Mouse (Mus musculus) lung, postnatal 0 days (tissue): Measurements from ENCODE around the gene Vegfa. TPM values are rescaled to one million over a fixed set of nuclear protein-coding genes. Genes with fewer than 3 reads are reported as not detected.

Source experiments
- ATAC-seq: fragments of 200-750 bp; cut with Nextera tagmentation; 2 replicates; pipeline ENCODE4 v1.8.0; 2017; ENCODE audit warnings: moderate library complexity
- DNase-seq: peaks from one replicate; pipeline ENCODE4 v3.0.0-alpha.2; 2016; ENCODE audit warnings: low spot score
- H3K27ac ChIP-seq: fragments of 300-500 bp; sonication (generic); 2 replicates; pipeline ENCODE4 v1.5.1; 2014; ENCODE audit warnings: antibody characterized with exemption, mild to moderate bottlenecking, low read length, mixed read lengths
- H3K27me3 ChIP-seq: fragments of 300-500 bp; sonication (generic); replicated peaks from 2 replicates; pipeline ENCODE4 v1.6.1; 2014; ENCODE audit warnings: low read length, mixed read lengths; ENCODE audit not compliant: insufficient read depth
- H3K36me3 ChIP-seq: fragments of 300-500 bp; sonication (generic); 2 replicates; pipeline ENCODE4 v1.6.1; 2014; ENCODE audit warnings: low read length, mixed read lengths; ENCODE audit not compliant: insufficient read depth
- H3K4me1 ChIP-seq: fragments of 300-500 bp; sonication (generic); 2 replicates; pipeline ENCODE4 v1.6.1; 2014; ENCODE audit warnings: antibody characterized with exemption, low read depth, low read length, mixed read lengths; ENCODE audit not compliant: insufficient read depth
- H3K4me2 ChIP-seq: fragments of 300-500 bp; sonication (generic); replicated peaks from 2 replicates; pipeline ENCODE4 v1.6.1; 2014; ENCODE audit warnings: low read depth, mild to moderate bottlenecking, low read length, moderate library complexity, mixed read lengths
- H3K4me3 ChIP-seq: fragments of 300-500 bp; sonication (generic); 2 replicates; pipeline ENCODE4 v1.5.1; 2014; ENCODE audit warnings: low read depth, low read length
- H3K9ac ChIP-seq: fragments of 300-500 bp; sonication (generic); replicated peaks from 2 replicates; pipeline ENCODE4 v1.6.1; 2014; ENCODE audit warnings: low read depth, mild to moderate bottlenecking
- H3K9me3 ChIP-seq: fragments of 300-500 bp; sonication (generic); 2 replicates; pipeline ENCODE4 v1.6.1; 2016; ENCODE audit warnings: low read length, mixed read lengths
- CTCF ChIP-seq: IDR thresholded peaks from 2 replicates; pipeline ENCODE4 v1.5.1; 2016; ENCODE audit warnings: antibody characterized with exemption, mild to moderate bottlenecking
- EP300 ChIP-seq: IDR thresholded peaks from 2 replicates; pipeline ENCODE4 v1.6.1; 2016; ENCODE audit warnings: antibody characterized with exemption, mild to moderate bottlenecking, control low read depth
- WGBS: fragments of 180-500 bp; shearing (Covaris S2); extraction: QIAGEN DNeasy Blood & Tissue Kit; methylation state at CpG from one replicate; pipeline ENCODE4 v1.1.7; 2014; 5-methylcytosine and 5-hydroxymethylcytosine counted together
- polyA plus RNA-seq: library from polyadenylated mRNA; unstranded; fragments of >200 nt; fragmentation: Nextera tagmentation; extraction: Ambion mirVana; gene quantifications from 2 replicates; pipeline ENCODE4 v1.2.1, GENCODE M21; 2015

Vegfa gene
- polyA plus RNA-seq, 1 experiment from 2014 or later: 21.4 TPM

- DNase-seq (no peak), ATAC-seq (no peak)
- Histone ChIP-seq H3K4me2 (no peak overlapping the region), H3K27ac (no peak overlapping the region), H3K9ac (no peak overlapping the region), H3K9me3 (no peaks in the 10 kb centered on the region), H3K4me1 (no peaks in the 10 kb centered on the region), H3K27me3 (no peaks in the 10 kb centered on the region), H3K36me3 (peaks cover 16% of the 10 kb centered on the region; the same call in 1 of the 2 replicates), H3K4me3 (no peak overlapping the region)
- 70% methylated on average over 15 of the region's 15 CpGs for WGBS
- TF ChIP-seq CTCF: no peak
- TF ChIP-seq EP300: no peak
Observed at GRCm38 (mm10) chr17:46013549-46013948, 18.6 kb downstream of the Vegfa start.

GRCm38 (mm10) chr17:46012211-46012610 lies 20.0 kb downstream of the Vegfa start:
- DNase-seq: peak; percentile 75
- 30% methylated on average over 8 of the region's 8 CpGs for WGBS
- no peak overlapping the region for H3K27ac ChIP-seq
- no peaks in the 10 kb centered on the region for H3K9me3 ChIP-seq
- H3K9ac ChIP-seq: no peak overlapping the region
- no peaks in the 10 kb centered on the region for H3K4me1 ChIP-seq
- peak; percentile 36 for ATAC-seq
- no peak overlapping the region for H3K4me2 ChIP-seq
- no peak overlapping the region for H3K4me3 ChIP-seq
- TF ChIP-seq EP300 (peak; percentile 19; the same call in 1 of the 2 replicates), CTCF (no peak)
- 0 out of 2 replicates have a peak, but pooled peaks cover 7% of the 10 kb centered on the region for H3K36me3 ChIP-seq
- no peaks in the 10 kb centered on the region for H3K27me3 ChIP-seq

GRCm38 (mm10) chr17:46010462-46010861 lies 21.7 kb downstream of the Vegfa start:
- no peak overlapping the region for H3K4me2 ChIP-seq
- H3K4me1 ChIP-seq: no peaks in the 10 kb centered on the region
- no peak overlapping the region for H3K4me3 ChIP-seq
- H3K27me3 ChIP-seq: no peaks in the 10 kb centered on the region
- ATAC-seq (no peak), DNase-seq (no peak)
- H3K36me3 ChIP-seq: no peaks in the 10 kb centered on the region
- WGBS: 83% methylated on average over 6 of the region's 6 CpGs
- H3K9ac ChIP-seq: no peak overlapping the region
- H3K9me3 ChIP-seq: no peaks in the 10 kb centered on the region
- no peak overlapping the region for H3K27ac ChIP-seq
- TF ChIP-seq CTCF (no peak), EP300 (no peak)

GRCm38 (mm10) chr17:46009182-46009581 lies 23.0 kb downstream of the Vegfa start:
- TF ChIP-seq CTCF: no peak
- TF ChIP-seq EP300: no peak
- no peak overlapping the region for H3K4me2 ChIP-seq
- DNase-seq (peak; percentile 42), ATAC-seq (peak; percentile 50)
- no peaks in the 10 kb centered on the region for H3K4me1 ChIP-seq
- no peaks in the 10 kb centered on the region for H3K9me3 ChIP-seq
- no peaks in the 10 kb centered on the region for H3K27me3 ChIP-seq
- H3K36me3 ChIP-seq: no peaks in the 10 kb centered on the region
- H3K27ac ChIP-seq: no peak overlapping the region
- WGBS: 51% methylated on average over 7 of the region's 7 CpGs
- no peak overlapping the region for H3K4me3 ChIP-seq
- no peak overlapping the region for H3K9ac ChIP-seq

GRCm38 (mm10) chr17:46005458-46005857 lies 26.7 kb downstream of the Vegfa start:
- Histone ChIP-seq H3K4me3 (no peak overlapping the region), H3K9me3 (no peaks in the 10 kb centered on the region), H3K4me1 (no peaks in the 10 kb centered on the region), H3K27ac (no peak overlapping the region), H3K9ac (no peak overlapping the region), H3K4me2 (no peak overlapping the region), H3K36me3 (no peaks in the 10 kb centered on the region), H3K27me3 (no peaks in the 10 kb centered on the region)
- DNase-seq: peak; percentile 72
- peak; percentile 51 for ATAC-seq
- TF ChIP-seq EP300 (no peak), CTCF (no peak)
- 69% methylated on average over 3 of the region's 3 CpGs for WGBS

GRCm38 (mm10) chr17:46004482-46004881 lies 27.7 kb downstream of the Vegfa start:
- no peak for DNase-seq
- no peak overlapping the region for H3K4me3 ChIP-seq
- no peaks in the 10 kb centered on the region for H3K9me3 ChIP-seq
- H3K36me3 ChIP-seq: no peaks in the 10 kb centered on the region
- no peak overlapping the region for H3K27ac ChIP-seq
- TF ChIP-seq CTCF: no peak
- TF ChIP-seq EP300: no peak
- peak; percentile 11; the same call in 1 of the 2 replicates for ATAC-seq
- 68% methylated on average over 5 of the region's 5 CpGs for WGBS
- no peak overlapping the region for H3K9ac ChIP-seq
- H3K27me3 ChIP-seq: no peaks in the 10 kb centered on the region
- no peak overlapping the region for H3K4me2 ChIP-seq
- H3K4me1 ChIP-seq: no peaks in the 10 kb centered on the region
